Mouse (Mus musculus): ENCODE measurements around the gene Morn5. TPM values are rescaled to one million over a fixed set of nuclear protein-coding genes. Genes with fewer than 3 reads are reported as not detected.

Morn5 gene
- polyA plus RNA-seq, 1 experiment from 2014 or later, result 2.5 TPM

DNA sequence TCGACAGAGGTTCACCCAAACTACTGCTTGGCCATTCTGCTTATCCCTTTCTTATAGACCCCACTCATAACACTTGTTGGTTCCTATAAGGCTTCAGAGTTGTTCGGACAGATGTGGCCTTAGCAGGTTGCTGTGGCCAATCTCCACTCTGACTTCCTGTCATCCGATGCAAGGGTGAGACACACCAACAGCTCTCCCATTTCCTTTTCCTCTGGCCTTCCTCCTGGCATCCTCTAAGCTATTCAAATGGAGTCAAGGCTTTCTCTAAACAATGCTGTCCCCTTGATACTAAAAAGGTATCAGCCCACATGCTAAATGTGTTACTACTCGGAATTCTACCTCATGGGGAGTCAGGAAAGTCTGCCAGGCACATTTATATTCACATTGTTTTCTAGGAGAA lies 78.7 kb downstream of the Morn5 start:
- Histone ChIP-seq H3K36me3 (peaks cover 74% of the 10 kb centered on the region), H3K27me3 (no peaks in the 10 kb centered on the region), H3K27ac (replicated peaks) (no peak overlapping the region), H3K9me3 (no peaks in the 10 kb centered on the region), H3K4me1 (no peaks in the 10 kb centered on the region), H3K4me2 (replicated peaks) (no peak overlapping the region), H3K9ac (replicated peaks) (no peak overlapping the region), H3K4me3 (no peak overlapping the region)
- 87% methylated on average over 4 of the region's 4 CpGs for WGBS
- no peak for ATAC-seq (replicated peaks)

DNA sequence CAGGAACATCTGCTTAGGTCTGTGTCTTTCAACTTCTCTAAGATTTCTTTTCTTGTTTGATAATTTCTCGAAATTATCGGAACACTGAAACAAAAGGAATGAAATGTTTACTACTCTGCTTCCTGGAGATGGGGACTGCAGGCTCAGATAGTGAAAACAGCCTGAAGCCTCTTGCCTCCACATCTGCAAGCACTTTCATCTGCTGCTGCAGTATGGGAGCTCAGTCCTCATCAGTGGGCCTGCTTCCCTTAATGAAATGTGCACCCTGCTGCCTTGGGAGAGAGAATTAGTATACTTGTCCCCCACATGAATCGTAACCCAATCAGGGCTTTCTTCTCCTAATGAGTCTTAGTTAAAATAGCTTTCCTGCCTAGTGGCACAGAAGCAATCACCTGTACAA lies 79.8 kb downstream of the Morn5 start:
- Histone ChIP-seq H3K4me2 (replicated peaks) (no peak overlapping the region), H3K36me3 (peaks cover 77% of the 10 kb centered on the region), H3K9me3 (no peaks in the 10 kb centered on the region), H3K27me3 (no peaks in the 10 kb centered on the region), H3K4me3 (no peak overlapping the region), H3K27ac (replicated peaks) (no peak overlapping the region), H3K9ac (replicated peaks) (no peak overlapping the region), H3K4me1 (no peaks in the 10 kb centered on the region)
- no peak for ATAC-seq (replicated peaks)
- 73% methylated on average over 3 of the region's 3 CpGs for WGBS

Other genes starting within 250 kb of the Morn5 start
- gene Ttll11, start 69.5 kb upstream of the Morn5 start, polyA plus RNA-seq (2015; fragmentation: Nextera tagmentation; extraction: Ambion mirVana), result 2.7 and 3.0 TPM in 2 replicates
- 259 and 263 TPM in 2 replicates for gene Ndufa8, start 52 bp upstream of the Morn5 start, polyA plus RNA-seq (2015; fragmentation: Nextera tagmentation; extraction: Ambion mirVana)
- 36.3 and 36.8 TPM in 2 replicates for gene Lhx6, start 56.0 kb downstream of the Morn5 start, polyA plus RNA-seq (2015; fragmentation: Nextera tagmentation; extraction: Ambion mirVana)
- 21.4 and 24.1 TPM in 2 replicates for gene Mrrf, start 86.9 kb downstream of the Morn5 start, polyA plus RNA-seq (2015; fragmentation: Nextera tagmentation; extraction: Ambion mirVana)
- gene Rbm18, start 87.3 kb downstream of the Morn5 start, polyA plus RNA-seq (2015; fragmentation: Nextera tagmentation; extraction: Ambion mirVana), result 149 and 164 TPM in 2 replicates
- gene Ptgs1, start 181.0 kb downstream of the Morn5 start, polyA plus RNA-seq (2015; fragmentation: Nextera tagmentation; extraction: Ambion mirVana), result 2.7 and 3.4 TPM in 2 replicates